Mouse (Mus musculus) liver, postnatal 0 days (tissue): ENCODE measurements around the gene Vcan.

ENCODE experiments used
- CTCF ChIP-seq: sonication (generic); IDR thresholded peaks from 2 replicates; pipeline ENCODE4 v1.5.1; 2016; ENCODE audit warnings: antibody characterized with exemption, low read depth
- EP300 ChIP-seq: IDR thresholded peaks from 2 replicates; pipeline ENCODE4 v1.6.1; 2016; ENCODE audit warnings: antibody characterized with exemption, low read depth, mild to moderate bottlenecking

DNA sequence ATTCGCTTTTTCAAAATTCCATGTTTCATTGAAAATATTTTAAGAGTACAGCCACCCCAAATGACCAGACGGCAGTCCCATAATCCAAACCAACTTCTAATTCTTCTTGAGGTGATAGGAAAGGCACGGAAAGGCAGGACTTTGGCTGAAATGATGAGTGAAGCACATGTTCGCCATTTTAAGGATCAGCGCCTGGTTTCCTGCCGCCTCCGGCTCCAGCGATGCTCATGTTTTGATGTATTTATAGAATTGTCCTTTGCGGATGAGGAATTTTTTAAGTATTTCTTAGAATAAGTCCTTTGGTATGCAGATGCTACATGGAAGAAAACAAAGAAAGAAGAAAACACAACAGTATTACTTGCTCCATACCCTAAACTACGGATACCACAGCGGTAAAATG lies 85.3 kb downstream of the Vcan start:
- TF ChIP-seq CTCF (no peak), EP300 (no peak)
